Comparison of ENCODE assay signal across 32 mouse cellular contexts in genomic region chr7:25419536-25419935, GRCm38 (mm10). TPM values are rescaled to one million over a fixed set of nuclear protein-coding genes. Genes with fewer than 3 reads are reported as not detected.
A peak's percentile ranks its signal among the peaks of the same experiment; 100 is the strongest.
DNase-seq lines count a peak whose midpoint lies in the region; ATAC-seq and TF ChIP-seq lines count a peak whose summit lies in the region.
"Had no signal": no experiment of that assay in that cellular context is flagged by ENCODE, and none has a peak within 500 bp of the region (broad histone marks: within the 10 kb centered on the region; RNA-seq: fewer than 3 reads in every experiment).

No protein-coding gene starts in this region.

- no peak overlapping the region for H3K4me2 ChIP-seq in forebrain, embryonic 11.5 days (ENCODE audit: low read depth, low read length, severe bottlenecking)
- H3K4me2 ChIP-seq in forebrain, embryonic 13.5 days: no peak overlapping the region
- H3K4me2 ChIP-seq: embryonic facial prominence, embryonic 13.5 days; embryonic facial prominence, embryonic 15.5 days had no signal

- no peak overlapping the region for H3K9ac ChIP-seq in forebrain, embryonic 11.5 days (ENCODE audit: low read length)
- H3K9ac ChIP-seq in forebrain, embryonic 13.5 days: no peak overlapping the region
- H3K9ac ChIP-seq: embryonic facial prominence, embryonic 13.5 days; embryonic facial prominence, embryonic 15.5 days had no signal

- WGBS in forebrain, embryonic 11.5 days: 90% methylated on average over 8 of the region's 8 CpGs
- 83% methylated on average over 8 of the region's 8 CpGs for WGBS in forebrain, embryonic 13.5 days
- WGBS in thymus, adult 2 months: 94% methylated on average over 8 of the region's 8 CpGs

- H3K27me3 ChIP-seq in forebrain, embryonic 11.5 days (ENCODE audit: control insufficient read depth, insufficient read depth, low read length): no peaks in the 10 kb centered on the region
- peaks cover 8% of the 10 kb centered on the region for H3K27me3 ChIP-seq in forebrain, embryonic 13.5 days
- H3K27me3 ChIP-seq in thymus, adult 2 months (ENCODE audit: control insufficient read depth, insufficient read depth, low read length): no peaks in the 10 kb centered on the region
- H3K27me3 ChIP-seq: CH12.LX, Patski had no signal

- H3K9me3 ChIP-seq in forebrain, embryonic 11.5 days (ENCODE audit: control insufficient read depth, low read length): no peaks in the 10 kb centered on the region
- H3K9me3 ChIP-seq in forebrain, embryonic 13.5 days (replicated peaks): no peaks in the 10 kb centered on the region
- H3K9me3 ChIP-seq: embryonic facial prominence, embryonic 13.5 days; embryonic facial prominence, embryonic 15.5 days; forebrain, embryonic 10.5 days; G1E had no signal

- no peak overlapping the region for H3K27ac ChIP-seq in forebrain, embryonic 11.5 days (ENCODE audit: low read depth, low read length)
- H3K27ac ChIP-seq in forebrain, embryonic 13.5 days: no peak overlapping the region
- no peak overlapping the region for H3K27ac ChIP-seq in thymus, adult 2 months (ENCODE audit: control insufficient read depth, insufficient read depth, low read length)
- H3K27ac ChIP-seq: embryonic facial prominence, embryonic 13.5 days; embryonic facial prominence, embryonic 15.5 days; forebrain, embryonic 10.5 days had no signal

- H3K36me3 ChIP-seq in forebrain, embryonic 11.5 days (ENCODE audit: control insufficient read depth, insufficient read depth, low read length): no peaks in the 10 kb centered on the region
- no peaks in the 10 kb centered on the region for H3K36me3 ChIP-seq in forebrain, embryonic 13.5 days (ENCODE audit: poor library complexity, severe bottlenecking)
- H3K36me3 ChIP-seq in thymus, adult 2 months (ENCODE audit: control insufficient read depth, insufficient read depth, low read length): no peaks in the 10 kb centered on the region
- H3K36me3 ChIP-seq: embryonic facial prominence, embryonic 13.5 days; embryonic facial prominence, embryonic 15.5 days; forebrain, embryonic 10.5 days had no signal

- no peak overlapping the region for H3K4me3 ChIP-seq in forebrain, embryonic 11.5 days (ENCODE audit: low read depth, low read length)
- H3K4me3 ChIP-seq in forebrain, embryonic 13.5 days: no peak overlapping the region
- H3K4me3 ChIP-seq in thymus, adult 2 months (ENCODE audit: control insufficient read depth, insufficient read depth, low read length): no peak overlapping the region
- H3K4me3 ChIP-seq: embryonic facial prominence, embryonic 13.5 days; embryonic facial prominence, embryonic 15.5 days; erythroblast, embryonic 14.5 days; forebrain, embryonic 10.5 days had no signal

- no peak for TF ChIP-seq POLR2A in thymus, adult 2 months (IDR thresholded peaks at IDR 0.05; ENCODE audit: control insufficient read depth, extremely low read depth, insufficient read depth, low read length, poor library complexity)

- no peak for ATAC-seq in forebrain, embryonic 11.5 days (replicated peaks; ENCODE audit: low FRiP score)
- no peak for ATAC-seq in forebrain, embryonic 13.5 days
- ATAC-seq: CD4-positive, CD25-positive, alpha-beta regulatory T cell, adult 4 months; forebrain, embryonic 14.5 days; forebrain, embryonic 16.5 days; Patski had no signal

- no peak for TF ChIP-seq CTCF in thymus, adult 2 months (IDR thresholded peaks at IDR 0.05; ENCODE audit: borderline replicate concordance, control insufficient read depth, extremely low read depth, insufficient read depth, low read length, poor library complexity)

- DNase-seq in forebrain, embryonic 11.5 days (ENCODE audit: low spot score): peak; percentile 49
- peak; percentile 12 for DNase-seq in thymus, postnatal 14 days
- DNase-seq in thymus, adult 2 months: no peak
- DNase-seq in R1 (ENCODE audit: low read depth, low spot score) (peak; percentile 90), ZHBTc4 (ENCODE audit: low read depth, low spot score) (peak; percentile 90)
- no peak for DNase-seq in spleen, postnatal 36 days (ENCODE audit: low spot score in 2 of 2)
- DNase-seq in kidney, adult 9 months: no peak
- DNase-seq: adrenal gland, adult 2 months; adrenal gland, postnatal 10 days; adrenal gland, postnatal 25 days; B cell, adult 2 months; cerebellum, adult 11 months; cerebellum, adult 18-20 months; cerebellum, adult 8-10 months; cerebellum, adult 9-11 months; cerebellum, postnatal 14 days; cerebellum, postnatal 36 days; embryo, embryonic 11 days had no signal

- H3K4me1 ChIP-seq in forebrain, embryonic 11.5 days (replicated peaks; ENCODE audit: control insufficient read depth, insufficient read depth, low read length): no peaks in the 10 kb centered on the region
- H3K4me1 ChIP-seq in forebrain, embryonic 13.5 days: no peaks in the 10 kb centered on the region
- no peaks in the 10 kb centered on the region for H3K4me1 ChIP-seq in thymus, adult 2 months (replicated peaks; ENCODE audit: control insufficient read depth, insufficient read depth, low read length)
- H3K4me1 ChIP-seq: embryonic facial prominence, embryonic 15.5 days; forebrain, embryonic 10.5 days had no signal

RNA-seq across cellular contexts. Expression of gene Cxcl17, which starts 6.8 kb away (rescaled TPM):
- polyA plus RNA-seq in forebrain, embryonic 11.5 days (2014; fragmentation: Nextera tagmentation; extraction: Ambion mirVana): 0.69 TPM in 1 of 2 replicates, not detected in the other
- polyA plus RNA-seq in forebrain, embryonic 13.5 days (2015; fragmentation: Nextera tagmentation; extraction: Ambion mirVana): 0.40 and 0.45 TPM in 2 replicates
- polyA plus RNA-seq in thymus, adult 2 months (2012; rRNA removed): 0.56 and 1.2 TPM in 2 replicates
- polyA plus RNA-seq: adrenal gland, adult 2 months; brain, embryonic 14.5 days; CD4-positive, CD25-positive, alpha-beta regulatory T cell, adult 4 months; embryonic facial prominence, embryonic 11.5 days; embryonic facial prominence, embryonic 13.5 days; erythroblast, embryonic 14.5 days; forebrain, embryonic 14.5 days; frontal cortex, adult 2 months; G1E had no signal

RNA-seq across cellular contexts. Expression of gene Lipe, which starts 21.0 kb away (rescaled TPM):
- polyA plus RNA-seq in forebrain, embryonic 11.5 days (2014; fragmentation: Nextera tagmentation; extraction: Ambion mirVana): 3.0 and 3.8 TPM in 2 replicates
- 10.6 and 11.9 TPM in 2 replicates for polyA plus RNA-seq in forebrain, embryonic 13.5 days (2015; fragmentation: Nextera tagmentation; extraction: Ambion mirVana)
- 75.3 and 91.6 TPM in 2 replicates for polyA plus RNA-seq in thymus, adult 2 months (2012; rRNA removed)

RNA-seq across cellular contexts. Expression of gene Cnfn, which starts 50.0 kb away (rescaled TPM):
- 0.28 TPM in 1 of 2 replicates, not detected in the other for polyA plus RNA-seq in forebrain, embryonic 11.5 days (2014; fragmentation: Nextera tagmentation; extraction: Ambion mirVana)
- not detected in 2 replicates for polyA plus RNA-seq in forebrain, embryonic 13.5 days (2015; fragmentation: Nextera tagmentation; extraction: Ambion mirVana)
- 13.4 and 20.6 TPM in 2 replicates for polyA plus RNA-seq in thymus, adult 2 months (2012; rRNA removed)
- polyA plus RNA-seq: adrenal gland, adult 2 months; brain, embryonic 14.5 days; CD4-positive, CD25-positive, alpha-beta regulatory T cell, adult 4 months; erythroblast, embryonic 14.5 days; forebrain, embryonic 10.5 days; forebrain, embryonic 14.5 days; forebrain, embryonic 16.5 days; frontal cortex, adult 2 months; G1E; Patski had no signal

RNA-seq across cellular contexts. Expression of gene Ceacam1, which starts 57.9 kb away (rescaled TPM):
- polyA plus RNA-seq in forebrain, embryonic 11.5 days (2014; fragmentation: Nextera tagmentation; extraction: Ambion mirVana): 0.51 and 0.81 TPM in 2 replicates
- polyA plus RNA-seq in forebrain, embryonic 13.5 days (2015; fragmentation: Nextera tagmentation; extraction: Ambion mirVana): 0.39 and 0.49 TPM in 2 replicates
- 5.0 and 5.8 TPM in 2 replicates for polyA plus RNA-seq in thymus, adult 2 months (2012; rRNA removed)
- polyA plus RNA-seq: G1E had no signal

Comparison
In these comparisons a context has a peak if more than half of its experiments do, and no peak if none do; other contexts are left out.
1. DNase-seq: peak in forebrain, embryonic 11.5 days (single experiment), thymus, postnatal 14 days (single experiment), R1 (single experiment) and ZHBTc4 (single experiment); none in thymus, adult 2 months (single experiment), spleen, postnatal 36 days (0 of 2) and kidney, adult 9 months (single experiment).
2. RNA of gene Cnfn, which starts 50.0 kb away (polyA plus RNA-seq): 13.4 to 20.6 TPM in thymus, adult 2 months; 0.28 TPM in forebrain, embryonic 11.5 days and not detected in forebrain, embryonic 13.5 days; every median in the first group is over 10 times any median in the second.